Mouse (Mus musculus) heart, adult 2 months (tissue): ENCODE measurements around the gene Apobec1. TPM values are rescaled to one million over a fixed set of nuclear protein-coding genes. Genes with fewer than 3 reads are reported as not detected.
A peak's percentile ranks its signal among the peaks of the same experiment; 100 is the strongest.
"Not testable (repeated sequence)": the region's sequence is repeated elsewhere in the genome, so short reads cannot be mapped to it uniquely, and the experiment has no call there.

Experiments used
- DNase-seq, 2 experiments: peaks; one replicate each; pipeline ENCODE4 v3.0.0; 2021
- H3K27ac ChIP-seq: fragments of 200-600 bp; 2 replicates; pipeline ENCODE4 v1.8.1; 2022
- H3K27me3 ChIP-seq: fragments of 200-500 bp; 2 replicates; pipeline ENCODE4 v1.6.1; 2012; ENCODE audit warnings: mild to moderate bottlenecking, low read length, inconsistent platforms, mixed read lengths; ENCODE audit not compliant: control insufficient read depth, insufficient read depth
- H3K36me3 ChIP-seq: fragments of 200-500 bp; 2 replicates; pipeline ENCODE4 v1.6.1; 2012; ENCODE audit warnings: low read length, inconsistent platforms; ENCODE audit not compliant: control insufficient read depth, insufficient read depth
- H3K4me1 ChIP-seq: fragments of 200-500 bp; 2 replicates; pipeline ENCODE4 v1.6.1; 2011; ENCODE audit warnings: low read length; ENCODE audit not compliant: control insufficient read depth, insufficient read depth
- H3K4me3 ChIP-seq: fragments of 200-600 bp; 2 replicates; pipeline ENCODE4 v1.8.1; 2022
- H3K79me2 ChIP-seq: fragments of 200-500 bp; replicated peaks from 2 replicates; pipeline ENCODE4 v1.6.1; 2012; ENCODE audit warnings: mild to moderate bottlenecking, inconsistent platforms, low read length, moderate library complexity, mixed read lengths; ENCODE audit not compliant: control insufficient read depth, insufficient read depth
- H3K9ac ChIP-seq: fragments of 200-500 bp; 2 replicates; pipeline ENCODE4 v1.6.1; 2012; ENCODE audit warnings: low read depth, mild to moderate bottlenecking, control low read depth, inconsistent platforms, low read length, mixed read lengths
- CTCF ChIP-seq: fragments of 200-600 bp; IDR thresholded peaks from 2 replicates; pipeline ENCODE4 v1.8.1; 2022; ENCODE audit warnings: antibody characterized with exemption, mild to moderate bottlenecking, moderate library complexity
- EP300 ChIP-seq: fragments of 200-500 bp; IDR thresholded peaks from 2 replicates; pipeline ENCODE4 v1.6.1; 2011; ENCODE audit warnings: low read depth, low read length, control low read depth; ENCODE audit not compliant: insufficient read depth
- POLR2A ChIP-seq: fragments of 200-500 bp; IDR thresholded peaks from 2 replicates; pipeline ENCODE4 v1.6.1; 2011; ENCODE audit warnings: mild to moderate bottlenecking, low read depth, low read length, control low read depth; ENCODE audit not compliant: insufficient read depth
- WGBS: fragments of 180-500 bp; shearing (Covaris S2); methylation state at CpG from one replicate; pipeline ENCODE4 v1.1.7; 2018; 5-methylcytosine and 5-hydroxymethylcytosine counted together
- intact Hi-C: fragments of 180-260 bp; cut with DNase I; formaldehyde crosslinking; loops from one replicate; pipeline ENCODE4 v1.15.1; 2025
- long read RNA-seq: library from polyadenylated mRNA; stranded (forward); transcript quantifications from one replicate; pipeline ENCODE4 v2.0.0, GENCODE M21; 2021
- polyA plus RNA-seq: library from polyadenylated mRNA; depleted of rRNA; stranded (reverse); fragments of >200 nt; gene quantifications from 2 replicates; pipeline ENCODE4 v1.2.3, GENCODE M21; 2012; rRNA removed
- total RNA-seq, 2 experiments: library from RNA; stranded (reverse); gene quantifications; 2 replicates each; pipeline ENCODE4 v1.2.3; 2021

Gene Apobec1
- total RNA-seq, result 1 to 10 TPM; 4.8 to 6.1 TPM
- 9.8 and 17.9 TPM in 2 replicates for polyA plus RNA-seq
- long read RNA-seq, partial matches to known transcripts, result 0 of 3 reads
- long read RNA-seq, other reads (novel, unspliced or antisense), result 1 of 3 reads

DNA sequence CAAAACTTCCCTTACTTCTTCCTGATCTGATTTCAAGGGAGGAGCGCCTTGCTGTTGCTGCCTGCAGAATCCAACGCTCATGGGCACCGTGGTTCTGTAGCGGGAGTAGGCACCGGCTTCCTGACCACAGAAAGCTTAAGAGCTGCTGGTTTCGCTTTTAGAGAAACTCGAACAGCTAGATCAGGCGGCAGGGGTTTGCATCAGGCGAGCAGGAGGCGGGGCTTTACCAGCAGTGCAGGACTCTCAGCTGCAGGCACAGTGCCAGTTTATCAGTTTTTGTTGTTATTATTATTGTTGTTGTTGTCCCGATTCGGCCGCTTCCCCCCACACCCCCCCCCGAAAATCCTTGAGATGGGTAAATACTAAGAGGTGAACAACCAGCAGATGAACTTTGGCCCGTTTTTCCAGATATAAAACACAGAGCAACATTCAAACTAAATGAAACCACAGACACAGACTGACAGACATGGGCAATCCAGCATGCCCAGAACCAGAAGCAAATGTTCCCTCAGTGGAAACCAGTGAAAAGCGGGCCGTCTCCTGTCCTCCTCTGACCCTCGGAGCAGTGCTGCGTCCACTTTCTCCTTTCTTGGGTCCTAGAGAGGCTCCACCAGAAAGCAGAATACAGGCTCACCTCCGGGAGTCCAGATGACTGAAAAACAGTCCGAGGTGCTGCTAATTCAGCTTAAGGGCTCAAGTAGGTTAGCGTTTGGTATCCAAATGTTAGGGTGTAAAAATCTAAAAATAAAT is at the start of gene Apobec1:
Gene Apobec1 (minus strand): TSS at position 203 of the 750 bp plus-strand sequence.
- peaks cover 6% of the 10 kb centered on the region for H3K36me3 ChIP-seq
- intact Hi-C loops, result no loop called here
- peak within 1 kb of the TSS; percentile 90 for H3K27ac ChIP-seq
- peak within 1 kb of the TSS; percentile 58 for H3K4me3 ChIP-seq
- H3K79me2 ChIP-seq, result no peaks in the 10 kb centered on the region
- no peaks in the 10 kb centered on the region for H3K27me3 ChIP-seq
- under 1% methylated on average over 22 of the region's 22 CpGs for WGBS
- peak; percentile 81 to 88 for DNase-seq
- H3K9ac ChIP-seq, result peak within 1 kb of the TSS; percentile 61
- H3K4me1 ChIP-seq, result peaks cover 3% of the 10 kb centered on the region; the same call in 1 of the 2 replicates
- TF ChIP-seq CTCF (no peak), EP300 (peak; percentile 40; the same call in 1 of the 2 replicates), POLR2A (peak; percentile 84)

GRCm38 (mm10) chr6:122650398-122650980 is 48.2 kb upstream of the Apobec1 start:
- Histone ChIP-seq H3K9ac (no peak overlapping the region), H3K27ac (no peak overlapping the region), H3K36me3 (no peaks in the 10 kb centered on the region), H3K4me3 (no peak overlapping the region), H3K27me3 (peaks cover 1% of the 10 kb centered on the region; the same call in 1 of the 2 replicates), H3K79me2 (no peaks in the 10 kb centered on the region), H3K4me1 (peaks cover 1% of the 10 kb centered on the region; the same call in 1 of the 2 replicates)
- DNase-seq, result peak in 1 of 2 experiments; percentile 24
- intact Hi-C loops, result no loop called here
- no peak for TF ChIP-seq EP300
- TF ChIP-seq CTCF, result no peak
- TF ChIP-seq POLR2A, result no peak
- WGBS, result 67% methylated on average over 5 of the region's 5 CpGs

GRCm38 (mm10) chr6:122649903-122650302 is 47.7 kb upstream of the Apobec1 start:
- Histone ChIP-seq H3K36me3 (no peaks in the 10 kb centered on the region), H3K9ac (no peak overlapping the region), H3K4me1 (peaks cover 1% of the 10 kb centered on the region; the same call in 1 of the 2 replicates), H3K27me3 (peaks cover 1% of the 10 kb centered on the region; the same call in 1 of the 2 replicates), H3K4me3 (no peak overlapping the region), H3K79me2 (no peaks in the 10 kb centered on the region), H3K27ac (no peak overlapping the region)
- intact Hi-C loops, result no loop called here
- 75% methylated on average over 3 of the region's 3 CpGs for WGBS
- no peak for TF ChIP-seq POLR2A
- no peak for TF ChIP-seq EP300
- no peak for TF ChIP-seq CTCF
- no peak for DNase-seq

GRCm38 (mm10) chr6:122644196-122644595 is 42.0 kb upstream of the Apobec1 start:
- H3K27me3 ChIP-seq, H3K9ac ChIP-seq, H3K36me3 ChIP-seq, H3K4me1 ChIP-seq, H3K27ac ChIP-seq, DNase-seq, H3K4me3 ChIP-seq, H3K79me2 ChIP-seq, intact Hi-C loops: not testable (repeated sequence)
- 87% methylated on average over 21 of the region's 21 CpGs for WGBS

DNA sequence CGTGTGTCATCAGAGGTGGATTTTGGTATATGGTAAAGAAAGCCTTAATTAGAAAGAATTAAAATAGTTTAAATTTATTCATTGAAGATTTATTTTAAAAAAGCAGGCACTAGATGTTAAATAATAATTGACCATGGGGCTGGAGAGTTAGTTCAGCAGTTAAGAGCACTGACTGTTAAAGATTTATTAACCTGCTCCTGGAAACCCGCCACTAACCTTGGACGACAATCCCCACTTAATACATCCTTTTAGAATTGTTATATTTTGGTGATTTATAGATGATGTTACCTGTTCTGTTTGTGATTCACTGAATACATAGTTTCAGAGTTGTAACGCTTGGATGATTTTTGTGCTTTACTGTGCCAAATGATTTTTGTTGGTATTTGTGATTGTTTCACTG is 35.3 kb upstream of the Apobec1 start:
- intact Hi-C loops, H3K79me2 ChIP-seq, H3K36me3 ChIP-seq, H3K27me3 ChIP-seq, H3K4me1 ChIP-seq, H3K9ac ChIP-seq, H3K4me3 ChIP-seq, H3K27ac ChIP-seq, DNase-seq: not testable (repeated sequence)
- 78% methylated on average over 4 of the region's 4 CpGs for WGBS

DNA sequence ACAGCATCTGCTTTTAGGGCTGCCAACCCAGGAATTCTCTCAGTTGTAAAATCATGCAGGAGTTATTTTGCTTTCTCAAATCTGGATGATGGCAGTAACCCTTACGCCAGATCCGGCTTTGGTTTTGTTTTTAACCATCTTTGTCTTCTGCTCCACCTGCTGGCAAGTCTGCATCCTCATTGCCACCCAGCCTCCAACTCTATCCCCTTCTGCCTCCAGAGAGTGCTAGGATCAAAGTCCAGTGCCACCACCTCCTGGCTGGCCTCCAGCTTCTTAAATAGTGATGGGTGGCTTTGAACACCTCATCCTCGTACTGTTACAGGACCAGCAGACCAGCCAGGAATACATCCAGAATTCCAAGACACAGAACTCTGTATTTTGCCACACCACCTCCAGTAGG is 34.4 kb upstream of the Apobec1 start:
- 67% methylated on average over 3 of the region's 3 CpGs for WGBS
- no peaks in the 10 kb centered on the region for H3K36me3 ChIP-seq
- no peak overlapping the region for H3K9ac ChIP-seq
- intact Hi-C loops, result no loop called here
- no peaks in the 10 kb centered on the region; the same call in 1 of the 2 replicates for H3K27me3 ChIP-seq
- no peaks in the 10 kb centered on the region for H3K79me2 ChIP-seq
- no peak for TF ChIP-seq EP300
- peak; percentile 6; the same call in 1 of the 2 replicates for TF ChIP-seq CTCF
- no peaks in the 10 kb centered on the region for H3K4me1 ChIP-seq
- DNase-seq, result no peak
- H3K4me3 ChIP-seq, result no peak overlapping the region
- H3K27ac ChIP-seq, result no peak overlapping the region
